ENCODE assay signal across 20 mouse cellular contexts in genomic region chr7:115422828-115423227, GRCm38 (mm10).
DNase-seq lines count a peak whose midpoint lies in the region; ATAC-seq and TF ChIP-seq lines count a peak whose summit lies in the region.
"Had no signal": no experiment of that assay in that cellular context is flagged by ENCODE, and none has a peak within 500 bp of the region (broad histone marks: within the 10 kb centered on the region; RNA-seq: fewer than 3 reads in every experiment).

No protein-coding gene starts in this region.

- no peak overlapping the region for H3K4me2 ChIP-seq in hindbrain, postnatal 0 days (ENCODE audit: low read depth, low read length)
- no peak overlapping the region for H3K4me2 ChIP-seq in hindbrain, embryonic 12.5 days (replicated peaks)
- H3K4me2 ChIP-seq in liver, postnatal 0 days (ENCODE audit: low read depth, low read length): no peak overlapping the region
- no peak overlapping the region for H3K4me2 ChIP-seq in liver, embryonic 11.5 days
- H3K4me2 ChIP-seq: heart, embryonic 15.5 days; liver, embryonic 13.5 days; midbrain, embryonic 13.5 days had no signal

- H3K27ac ChIP-seq in gastrocnemius, adult 2 months: no peak overlapping the region
- H3K27ac ChIP-seq in hindbrain, postnatal 0 days: no peak overlapping the region
- no peak overlapping the region for H3K27ac ChIP-seq in hindbrain, embryonic 12.5 days
- H3K27ac ChIP-seq in liver, postnatal 0 days (ENCODE audit: low read depth): no peak overlapping the region
- H3K27ac ChIP-seq in liver, embryonic 11.5 days (ENCODE audit: low read depth, low read length): no peak overlapping the region
- H3K27ac ChIP-seq: heart, embryonic 15.5 days; hindbrain, embryonic 10.5 days; limb, embryonic 10.5 days; liver, embryonic 13.5 days; midbrain, embryonic 13.5 days had no signal

- ATAC-seq in hindbrain, postnatal 0 days: no peak
- ATAC-seq in hindbrain, embryonic 12.5 days (ENCODE audit: low FRiP score): no peak
- ATAC-seq in liver, postnatal 0 days: no peak
- ATAC-seq in liver, embryonic 11.5 days (replicated peaks; ENCODE audit: low FRiP score): no peak
- ATAC-seq: CD4-positive, CD25-positive, alpha-beta regulatory T cell, adult 4 months; midbrain, embryonic 13.5 days had no signal

- no peak overlapping the region for H3K9ac ChIP-seq in hindbrain, postnatal 0 days (replicated peaks; ENCODE audit: low read length)
- no peak overlapping the region for H3K9ac ChIP-seq in hindbrain, embryonic 12.5 days
- no peak overlapping the region for H3K9ac ChIP-seq in liver, postnatal 0 days (replicated peaks)
- H3K9ac ChIP-seq in liver, embryonic 11.5 days (ENCODE audit: low read depth, low read length): no peak overlapping the region
- H3K9ac ChIP-seq: heart, embryonic 15.5 days; liver, embryonic 13.5 days; midbrain, embryonic 13.5 days had no signal

- H3K36me3 ChIP-seq in hindbrain, postnatal 0 days (ENCODE audit: insufficient read depth, low read length): no peaks in the 10 kb centered on the region
- no peaks in the 10 kb centered on the region for H3K36me3 ChIP-seq in hindbrain, embryonic 12.5 days
- no peaks in the 10 kb centered on the region for H3K36me3 ChIP-seq in liver, postnatal 0 days (replicated peaks; ENCODE audit: insufficient read depth, low read length)
- no peaks in the 10 kb centered on the region for H3K36me3 ChIP-seq in liver, embryonic 11.5 days (ENCODE audit: control insufficient read depth, insufficient read depth, low read length)
- H3K36me3 ChIP-seq: heart, embryonic 15.5 days; hindbrain, embryonic 10.5 days; limb, embryonic 10.5 days; liver, embryonic 13.5 days; midbrain, embryonic 13.5 days had no signal

- intact Hi-C loops in gastrocnemius, adult 2 months (cut with DNase I): no loop called here

- DNase-seq in gastrocnemius, adult 2 months: no peak
- DNase-seq in gastrocnemius, postnatal 4 days (ENCODE audit: low spot score in 2 of 2): no peak
- no peak for DNase-seq in hindbrain, postnatal 0 days (ENCODE audit: low spot score)
- DNase-seq in liver, postnatal 0 days: no peak
- DNase-seq in liver, embryonic 11.5 days (ENCODE audit: low spot score): no peak
- DNase-seq in skeletal muscle tissue, adult 2 months (ENCODE audit: low read depth, low spot score): peak; percentile 30
- no peak for DNase-seq in right cerebral cortex, postnatal 4 days
- DNase-seq: adrenal gland, postnatal 25 days; cerebellum, adult 8-10 months; gastrocnemius, postnatal 36 days; kidney, adult 18-20 months; kidney, postnatal 10 days; liver, embryonic 13.5 days; spleen, adult 18-20 months had no signal

- H3K27me3 ChIP-seq in hindbrain, postnatal 0 days (ENCODE audit: insufficient read depth, low read length): no peaks in the 10 kb centered on the region
- H3K27me3 ChIP-seq in hindbrain, embryonic 12.5 days: no peaks in the 10 kb centered on the region
- no peaks in the 10 kb centered on the region for H3K27me3 ChIP-seq in liver, postnatal 0 days (ENCODE audit: insufficient read depth, low read length)
- H3K27me3 ChIP-seq in liver, embryonic 11.5 days (replicated peaks; ENCODE audit: control insufficient read depth, insufficient read depth, low read length): no peaks in the 10 kb centered on the region
- H3K27me3 ChIP-seq: heart, embryonic 15.5 days; liver, embryonic 13.5 days; midbrain, embryonic 13.5 days had no signal

- H3K4me3 ChIP-seq in gastrocnemius, adult 2 months: no peak overlapping the region
- no peak overlapping the region for H3K4me3 ChIP-seq in hindbrain, postnatal 0 days (ENCODE audit: low read length)
- no peak overlapping the region for H3K4me3 ChIP-seq in hindbrain, embryonic 12.5 days
- H3K4me3 ChIP-seq in liver, postnatal 0 days (ENCODE audit: low read depth, low read length): no peak overlapping the region
- H3K4me3 ChIP-seq in liver, embryonic 11.5 days (ENCODE audit: low read depth, low read length): no peak overlapping the region
- H3K4me3 ChIP-seq: heart, embryonic 15.5 days; hindbrain, embryonic 10.5 days; limb, embryonic 10.5 days; liver, embryonic 13.5 days; midbrain, embryonic 13.5 days had no signal

- H3K4me1 ChIP-seq in hindbrain, postnatal 0 days (ENCODE audit: insufficient read depth, low read length): no peaks in the 10 kb centered on the region
- no peaks in the 10 kb centered on the region for H3K4me1 ChIP-seq in hindbrain, embryonic 12.5 days
- H3K4me1 ChIP-seq in liver, postnatal 0 days (ENCODE audit: insufficient read depth): no peaks in the 10 kb centered on the region
- no peaks in the 10 kb centered on the region for H3K4me1 ChIP-seq in liver, embryonic 11.5 days (replicated peaks; ENCODE audit: control insufficient read depth, insufficient read depth, low read length)
- H3K4me1 ChIP-seq: heart, embryonic 15.5 days; liver, embryonic 13.5 days had no signal

- no peaks in the 10 kb centered on the region for H3K9me3 ChIP-seq in hindbrain, postnatal 0 days (ENCODE audit: low read length)
- no peaks in the 10 kb centered on the region for H3K9me3 ChIP-seq in hindbrain, embryonic 12.5 days (replicated peaks)
- H3K9me3 ChIP-seq in liver, postnatal 0 days (ENCODE audit: low read length): no peaks in the 10 kb centered on the region
- H3K9me3 ChIP-seq in liver, embryonic 11.5 days (ENCODE audit: control insufficient read depth, low read length): no peaks in the 10 kb centered on the region
- H3K9me3 ChIP-seq: heart, embryonic 15.5 days; hindbrain, embryonic 10.5 days; limb, embryonic 10.5 days; liver, embryonic 13.5 days; midbrain, embryonic 13.5 days had no signal

- 72% methylated on average over 7 of the region's 7 CpGs for WGBS in hindbrain, postnatal 0 days
- WGBS in hindbrain, embryonic 12.5 days: 71% methylated on average over 7 of the region's 7 CpGs
- 75% methylated on average over 7 of the region's 7 CpGs for WGBS in liver, postnatal 0 days (ENCODE audit: insufficient replicate concordance)
- WGBS in liver, embryonic 11.5 days: 63% methylated on average over 7 of the region's 7 CpGs

- peak; percentile 56 for TF ChIP-seq CTCF in gastrocnemius, adult 2 months (IDR thresholded peaks at IDR 0.05)
- TF ChIP-seq CTCF in hindbrain, postnatal 0 days (IDR thresholded peaks at IDR 0.05; ENCODE audit: low read depth): peak; percentile 11; the same call in 1 of the 2 replicates
- TF ChIP-seq CTCF in liver, postnatal 0 days (IDR thresholded peaks at IDR 0.05; ENCODE audit: low read depth): peak; percentile 28; the same call in 1 of the 2 replicates

- no peak for TF ChIP-seq EP300 in liver, postnatal 0 days (IDR thresholded peaks at IDR 0.05; ENCODE audit: low read depth)
